Comparison of ENCODE assay signal across 20 mouse cellular contexts in genomic region chr4:119181456-119181855, GRCm38 (mm10). TPM values are rescaled to one million over a fixed set of nuclear protein-coding genes. Genes with fewer than 3 reads are reported as not detected.
DNase-seq lines count a peak whose midpoint lies in the region; ATAC-seq and TF ChIP-seq lines count a peak whose summit lies in the region.
"Had no signal": no experiment of that assay in that cellular context is flagged by ENCODE, and none has a peak within 500 bp of the region (broad histone marks: within the 10 kb centered on the region; RNA-seq: fewer than 3 reads in every experiment).

No protein-coding gene starts in this region.

- 0 out of 2 replicates have a peak overlapping the region, but pooled peaks have one; percentile 22 for H3K27ac ChIP-seq in limb, embryonic 15.5 days
- no peak overlapping the region for H3K27ac ChIP-seq in limb, embryonic 10.5 days
- no peak overlapping the region for H3K27ac ChIP-seq in forebrain, postnatal 0 days (ENCODE audit: low read depth, low read length)
- H3K27ac ChIP-seq in midbrain, embryonic 16.5 days (ENCODE audit: low read length), result no peak overlapping the region
- H3K27ac ChIP-seq: forebrain, embryonic 15.5 days; hindbrain, embryonic 15.5 days; neural tube, embryonic 15.5 days had no signal

- no peak for ATAC-seq in limb, embryonic 15.5 days (ENCODE audit: insufficient number of reproducible peaks, low FRiP score, low TSS enrichment, low read depth)
- peak; percentile 74 for ATAC-seq in common myeloid progenitor, adult 5-6 weeks (replicated peaks; ENCODE audit: low read depth, poor library complexity, severe bottlenecking)
- ATAC-seq in megakaryocyte progenitor cell, adult 5-6 weeks (replicated peaks; ENCODE audit: poor library complexity), result peak; percentile 57
- no peak for ATAC-seq in forebrain, postnatal 0 days
- no peak for ATAC-seq in midbrain, embryonic 16.5 days
- ATAC-seq: CD4-positive, CD25-positive, alpha-beta regulatory T cell, adult 4 months; forebrain, embryonic 15.5 days; intestine, postnatal 0 days had no signal

- WGBS in limb, embryonic 15.5 days, result 79% methylated on average over 9 of the region's 9 CpGs
- WGBS in limb, embryonic 10.5 days, result 90% methylated on average over 9 of the region's 9 CpGs
- WGBS in forebrain, postnatal 0 days, result 87% methylated on average over 9 of the region's 9 CpGs
- 92% methylated on average over 9 of the region's 9 CpGs for WGBS in midbrain, embryonic 16.5 days

- no peaks in the 10 kb centered on the region for H3K27me3 ChIP-seq in limb, embryonic 15.5 days
- no peaks in the 10 kb centered on the region for H3K27me3 ChIP-seq in limb, embryonic 10.5 days (ENCODE audit: low read depth, poor library complexity, severe bottlenecking)
- no peaks in the 10 kb centered on the region for H3K27me3 ChIP-seq in forebrain, postnatal 0 days (ENCODE audit: insufficient read depth, low read length)
- no peaks in the 10 kb centered on the region for H3K27me3 ChIP-seq in midbrain, embryonic 16.5 days (ENCODE audit: control insufficient read depth, insufficient read depth, low read depth, low read length)
- H3K27me3 ChIP-seq: forebrain, embryonic 15.5 days; hindbrain, embryonic 15.5 days; neural tube, embryonic 15.5 days had no signal

- no peak overlapping the region for H3K4me3 ChIP-seq in limb, embryonic 15.5 days
- H3K4me3 ChIP-seq in limb, embryonic 10.5 days, result no peak overlapping the region
- H3K4me3 ChIP-seq in forebrain, postnatal 0 days (ENCODE audit: low read depth, low read length), result no peak overlapping the region
- H3K4me3 ChIP-seq in midbrain, embryonic 16.5 days (ENCODE audit: low read depth, low read length), result no peak overlapping the region
- H3K4me3 ChIP-seq: forebrain, embryonic 15.5 days; hindbrain, embryonic 15.5 days; neural tube, embryonic 15.5 days had no signal

- intact Hi-C loops in left cerebral cortex, postnatal 10 days (cut with DNase I), result no loop called here

- TF ChIP-seq CTCF in forebrain, postnatal 0 days (IDR thresholded peaks at IDR 0.05; ENCODE audit: low read depth), result no peak

- H3K9ac ChIP-seq in limb, embryonic 15.5 days, result no peak overlapping the region
- no peak overlapping the region for H3K9ac ChIP-seq in forebrain, postnatal 0 days
- H3K9ac ChIP-seq in midbrain, embryonic 16.5 days (ENCODE audit: low read depth, low read length), result no peak overlapping the region
- H3K9ac ChIP-seq: forebrain, embryonic 15.5 days; hindbrain, embryonic 15.5 days; neural tube, embryonic 15.5 days had no signal

- no peak overlapping the region for H3K4me2 ChIP-seq in limb, embryonic 15.5 days
- no peak overlapping the region for H3K4me2 ChIP-seq in forebrain, postnatal 0 days (ENCODE audit: low read depth)
- no peak overlapping the region for H3K4me2 ChIP-seq in midbrain, embryonic 16.5 days (ENCODE audit: low read length)
- H3K4me2 ChIP-seq: forebrain, embryonic 15.5 days; hindbrain, embryonic 15.5 days; neural tube, embryonic 15.5 days had no signal

- H3K9me3 ChIP-seq in limb, embryonic 15.5 days, result no peaks in the 10 kb centered on the region
- H3K9me3 ChIP-seq in limb, embryonic 10.5 days (replicated peaks), result no peaks in the 10 kb centered on the region
- H3K9me3 ChIP-seq in forebrain, postnatal 0 days (ENCODE audit: low read length), result no peaks in the 10 kb centered on the region
- H3K9me3 ChIP-seq in midbrain, embryonic 16.5 days (replicated peaks; ENCODE audit: control insufficient read depth, low read length, poor library complexity, severe bottlenecking), result no peaks in the 10 kb centered on the region
- H3K9me3 ChIP-seq: forebrain, embryonic 15.5 days; hindbrain, embryonic 15.5 days; neural tube, embryonic 15.5 days had no signal

- no peak for DNase-seq in limb, embryonic 10.5 days (ENCODE audit: low spot score)
- peak; percentile 72 to 73 for DNase-seq in B cell, adult 2 months
- no peak for DNase-seq in left cerebral cortex, postnatal 10 days (ENCODE audit: extremely low spot score in 1 of 2, low spot score in 2 of 2)
- no peak for DNase-seq in forebrain, postnatal 0 days
- DNase-seq: adrenal gland, postnatal 10 days; cerebellum, adult 9-10 months; gastrocnemius, postnatal 10 days; heart, postnatal 14 days; kidney, postnatal 10 days had no signal

- no peaks in the 10 kb centered on the region for H3K36me3 ChIP-seq in limb, embryonic 15.5 days
- H3K36me3 ChIP-seq in limb, embryonic 10.5 days, result no peaks in the 10 kb centered on the region
- H3K36me3 ChIP-seq in forebrain, postnatal 0 days (ENCODE audit: insufficient read depth), result no peaks in the 10 kb centered on the region
- H3K36me3 ChIP-seq in midbrain, embryonic 16.5 days (ENCODE audit: control insufficient read depth, insufficient read depth, low read length), result no peaks in the 10 kb centered on the region
- H3K36me3 ChIP-seq: forebrain, embryonic 15.5 days; hindbrain, embryonic 15.5 days; neural tube, embryonic 15.5 days had no signal

- no peaks in the 10 kb centered on the region for H3K4me1 ChIP-seq in limb, embryonic 15.5 days
- peaks cover 3% of the 10 kb centered on the region; the same call in 1 of the 2 replicates for H3K4me1 ChIP-seq in limb, embryonic 10.5 days
- no peaks in the 10 kb centered on the region for H3K4me1 ChIP-seq in forebrain, postnatal 0 days (ENCODE audit: insufficient read depth)
- H3K4me1 ChIP-seq in midbrain, embryonic 16.5 days (ENCODE audit: control insufficient read depth, insufficient read depth, low read length), result no peaks in the 10 kb centered on the region
- H3K4me1 ChIP-seq: forebrain, embryonic 15.5 days; hindbrain, embryonic 15.5 days; neural tube, embryonic 15.5 days had no signal

RNA-seq across cellular contexts. Expression of gene Zfp691, which starts 7.5 kb away (rescaled TPM):
- polyA plus RNA-seq in limb, embryonic 15.5 days (2015; fragmentation: Nextera tagmentation; extraction: Ambion mirVana), result 7.0 and 7.7 TPM in 2 replicates
- 10.1 and 10.3 TPM in 2 replicates for polyA plus RNA-seq in limb, embryonic 10.5 days (2016; fragmentation: Nextera tagmentation; extraction: Ambion mirVana)
- 4.1 and 5.2 TPM in 2 replicates for total RNA-seq in common myeloid progenitor, adult 5-6 weeks (2017)
- 3.2 and 3.5 TPM in 2 replicates for total RNA-seq in megakaryocyte progenitor cell, adult 5-6 weeks (2015)
- 2.5 and 5.2 TPM in 2 replicates for total RNA-seq in megakaryocyte progenitor cell, adult 5-6 weeks (2017)
- 1 to 10 TPM; 5.5 to 5.8 TPM for total RNA-seq in left cerebral cortex, postnatal 10 days (2021)
- 6.5 and 7.2 TPM in 2 replicates for total RNA-seq in forebrain, postnatal 0 days (2014; rRNA removed)
- 1.2 and 2.2 TPM in 2 replicates for polyA plus RNA-seq in forebrain, postnatal 0 days (2015; fragmentation: Nextera tagmentation; extraction: Ambion mirVana)
- 4.0 and 6.1 TPM in 2 replicates for polyA plus RNA-seq in midbrain, embryonic 16.5 days (2015; fragmentation: Nextera tagmentation; extraction: Ambion mirVana)

RNA-seq across cellular contexts. Expression of gene Ermap, which starts 8.4 kb away (rescaled TPM):
- polyA plus RNA-seq in limb, embryonic 15.5 days (2015; fragmentation: Nextera tagmentation; extraction: Ambion mirVana), result 1.3 and 3.4 TPM in 2 replicates
- polyA plus RNA-seq in limb, embryonic 10.5 days (2016; fragmentation: Nextera tagmentation; extraction: Ambion mirVana), result 6.8 and 7.7 TPM in 2 replicates
- total RNA-seq in common myeloid progenitor, adult 5-6 weeks (2017), result 74.0 and 90.5 TPM in 2 replicates
- 25.4 and 48.3 TPM in 2 replicates for total RNA-seq in megakaryocyte progenitor cell, adult 5-6 weeks (2015)
- total RNA-seq in megakaryocyte progenitor cell, adult 5-6 weeks (2017), result 13.3 and 34.2 TPM in 2 replicates
- total RNA-seq in left cerebral cortex, postnatal 10 days (2021), result under 1 TPM; 0.45 to 0.51 TPM
- total RNA-seq in forebrain, postnatal 0 days (2014; rRNA removed), result 0.15 and 0.33 TPM in 2 replicates
- polyA plus RNA-seq in forebrain, postnatal 0 days (2015; fragmentation: Nextera tagmentation; extraction: Ambion mirVana), result 0.24 and 0.36 TPM in 2 replicates
- polyA plus RNA-seq in midbrain, embryonic 16.5 days (2015; fragmentation: Nextera tagmentation; extraction: Ambion mirVana), result 0.14 and 0.52 TPM in 2 replicates
- polyA plus RNA-seq: CD4-positive, CD25-positive, alpha-beta regulatory T cell, adult 4 months had no signal

RNA-seq across cellular contexts. Expression of gene Svbp, which starts 13.7 kb away (rescaled TPM):
- polyA plus RNA-seq in limb, embryonic 15.5 days (2015; fragmentation: Nextera tagmentation; extraction: Ambion mirVana), result 190 and 212 TPM in 2 replicates
- 115 and 133 TPM in 2 replicates for polyA plus RNA-seq in limb, embryonic 10.5 days (2016; fragmentation: Nextera tagmentation; extraction: Ambion mirVana)
- 26.0 and 219 TPM in 2 replicates for total RNA-seq in common myeloid progenitor, adult 5-6 weeks (2017)
- total RNA-seq in megakaryocyte progenitor cell, adult 5-6 weeks (2015), result 37.3 and 44.8 TPM in 2 replicates
- total RNA-seq in megakaryocyte progenitor cell, adult 5-6 weeks (2017), result 17.3 and 43.0 TPM in 2 replicates
- 10 to 100 TPM; 27.9 to 29.7 TPM for total RNA-seq in left cerebral cortex, postnatal 10 days (2021)
- total RNA-seq in forebrain, postnatal 0 days (2014; rRNA removed), result 124 and 139 TPM in 2 replicates
- polyA plus RNA-seq in forebrain, postnatal 0 days (2015; fragmentation: Nextera tagmentation; extraction: Ambion mirVana), result 227 and 298 TPM in 2 replicates
- 220 and 230 TPM in 2 replicates for polyA plus RNA-seq in midbrain, embryonic 16.5 days (2015; fragmentation: Nextera tagmentation; extraction: Ambion mirVana)

RNA-seq across cellular contexts. Expression of gene Tmem269, which starts 36.6 kb away (rescaled TPM):
- polyA plus RNA-seq in limb, embryonic 15.5 days (2015; fragmentation: Nextera tagmentation; extraction: Ambion mirVana), result not detected in 2 replicates
- not detected in 2 replicates for polyA plus RNA-seq in limb, embryonic 10.5 days (2016; fragmentation: Nextera tagmentation; extraction: Ambion mirVana)
- 0.59 TPM in 1 of 2 replicates, not detected in the other for total RNA-seq in common myeloid progenitor, adult 5-6 weeks (2017)
- not detected in 2 replicates for total RNA-seq in megakaryocyte progenitor cell, adult 5-6 weeks (2015)
- total RNA-seq in megakaryocyte progenitor cell, adult 5-6 weeks (2017), result not detected in 2 replicates
- under 1 TPM; 0.28 to 0.30 TPM for total RNA-seq in left cerebral cortex, postnatal 10 days (2021)
- total RNA-seq in forebrain, postnatal 0 days (2014; rRNA removed), result 0.15 TPM in 1 of 2 replicates, not detected in the other
- polyA plus RNA-seq in forebrain, postnatal 0 days (2015; fragmentation: Nextera tagmentation; extraction: Ambion mirVana), result 0.62 and 0.65 TPM in 2 replicates
- polyA plus RNA-seq in midbrain, embryonic 16.5 days (2015; fragmentation: Nextera tagmentation; extraction: Ambion mirVana), result 0.26 and 0.44 TPM in 2 replicates
- total RNA-seq: gastrocnemius, postnatal 10 days; heart, postnatal 14 days; megakaryocyte-erythroid progenitor cell, adult 5-6 weeks had no signal
- polyA plus RNA-seq: CD4-positive, CD25-positive, alpha-beta regulatory T cell, adult 4 months; liver, embryonic 16.5 days had no signal

RNA-seq across cellular contexts. Expression of gene AU022252, which starts 51.1 kb away (rescaled TPM):
- 35.3 and 35.4 TPM in 2 replicates for polyA plus RNA-seq in limb, embryonic 15.5 days (2015; fragmentation: Nextera tagmentation; extraction: Ambion mirVana)
- polyA plus RNA-seq in limb, embryonic 10.5 days (2016; fragmentation: Nextera tagmentation; extraction: Ambion mirVana), result 38.1 and 43.3 TPM in 2 replicates
- 6.9 and 14.6 TPM in 2 replicates for total RNA-seq in common myeloid progenitor, adult 5-6 weeks (2017)
- 3.4 and 4.6 TPM in 2 replicates for total RNA-seq in megakaryocyte progenitor cell, adult 5-6 weeks (2015)
- 8.0 and 12.4 TPM in 2 replicates for total RNA-seq in megakaryocyte progenitor cell, adult 5-6 weeks (2017)
- total RNA-seq in left cerebral cortex, postnatal 10 days (2021), result 10 to 100 TPM; 32.3 to 35.4 TPM
- 17.6 and 23.2 TPM in 2 replicates for total RNA-seq in forebrain, postnatal 0 days (2014; rRNA removed)
- 22.7 and 23.4 TPM in 2 replicates for polyA plus RNA-seq in forebrain, postnatal 0 days (2015; fragmentation: Nextera tagmentation; extraction: Ambion mirVana)
- polyA plus RNA-seq in midbrain, embryonic 16.5 days (2015; fragmentation: Nextera tagmentation; extraction: Ambion mirVana), result 22.6 and 26.0 TPM in 2 replicates

Comparison
In these comparisons a context has a peak if more than half of its experiments do, and no peak if none do; other contexts are left out.
1. ATAC-seq: peak in common myeloid progenitor, adult 5-6 weeks (single experiment) and megakaryocyte progenitor cell, adult 5-6 weeks (single experiment); none in limb, embryonic 15.5 days (single experiment), forebrain, postnatal 0 days (single experiment) and midbrain, embryonic 16.5 days (single experiment).
2. DNase-seq: peak in B cell, adult 2 months (2 of 2); none in limb, embryonic 10.5 days (single experiment), left cerebral cortex, postnatal 10 days (0 of 2) and forebrain, postnatal 0 days (single experiment).
3. RNA of gene Ermap, which starts 8.4 kb away (total RNA-seq): 74.0 to 90.5 TPM in common myeloid progenitor, adult 5-6 weeks and 13.3 to 48.3 TPM in megakaryocyte progenitor cell, adult 5-6 weeks; 0.45 to 0.51 TPM in left cerebral cortex, postnatal 10 days and 0.15 to 0.33 TPM in forebrain, postnatal 0 days; every median in the first group is over 4 times any median in the second.